Mouse (Mus musculus) adrenal gland, postnatal 14 days (tissue): ENCODE measurements around the gene Sap25. TPM values are rescaled to one million over a fixed set of nuclear protein-coding genes. Genes with fewer than 3 reads are reported as not detected.
A peak's percentile ranks its signal among the peaks of the same experiment; 100 is the strongest.

Source experiments
- DNase-seq: peaks from one replicate; pipeline ENCODE4 v3.0.0; 2021; ENCODE audit warnings: mixed read lengths
- total RNA-seq: library from RNA; stranded (reverse); gene quantifications from 2 replicates; pipeline ENCODE4 v1.2.3, GENCODE M21; 2021

The Sap25 gene
- total RNA-seq, 1 experiment from 2014 or later = 7.4 TPM

DNA sequence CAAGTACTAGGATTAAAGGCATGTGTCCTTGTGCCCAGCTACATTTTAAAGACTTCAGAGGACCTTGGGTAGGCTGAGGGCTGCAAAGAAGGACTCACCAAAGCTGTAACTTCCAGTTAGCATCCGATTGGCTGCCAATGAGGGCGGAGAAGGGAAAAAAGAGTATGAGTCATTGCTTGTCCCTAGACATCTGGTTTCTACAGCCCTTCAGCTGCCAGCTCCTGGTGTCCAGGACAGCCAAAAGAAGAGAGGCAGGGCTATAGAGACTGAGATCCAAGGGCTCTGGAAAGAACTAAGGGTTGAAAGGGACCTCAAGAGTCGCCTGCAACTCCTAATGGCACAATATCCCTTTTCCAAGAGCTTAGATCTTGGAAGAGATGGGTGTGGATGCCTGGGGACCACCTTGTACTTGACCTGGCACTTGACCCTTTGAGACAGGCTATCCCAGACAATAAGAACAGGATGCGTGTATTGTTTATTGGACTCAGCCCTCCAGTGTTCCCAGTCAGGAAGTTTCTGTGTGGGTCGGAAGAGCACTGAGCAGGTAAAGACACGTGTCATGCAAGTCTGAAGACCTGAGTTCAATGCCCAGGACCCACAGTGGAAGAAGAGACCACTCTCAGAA, 19.0 kb downstream of the Sap25 start:
- DNase-seq = peak; percentile 87

DNA sequence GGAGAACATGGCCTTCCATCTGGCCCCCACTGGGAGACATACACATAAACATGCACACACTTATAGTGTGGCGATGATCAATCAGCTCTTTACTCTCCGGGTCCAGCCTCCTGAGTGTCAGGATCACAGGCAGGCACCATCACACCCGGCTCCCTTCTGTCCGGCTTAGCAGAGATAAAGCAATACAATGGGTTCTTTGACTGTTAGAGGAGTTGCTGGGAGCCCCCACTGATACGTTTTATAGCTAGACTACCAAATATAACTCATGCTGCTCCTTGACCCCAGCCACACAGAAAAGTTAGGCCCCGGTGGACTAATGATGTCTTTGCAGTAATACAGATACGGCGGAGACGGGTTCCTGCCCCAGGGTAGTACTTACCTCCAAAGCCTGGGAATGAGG, 21.9 kb downstream of the Sap25 start:
- no peak for DNase-seq

DNA sequence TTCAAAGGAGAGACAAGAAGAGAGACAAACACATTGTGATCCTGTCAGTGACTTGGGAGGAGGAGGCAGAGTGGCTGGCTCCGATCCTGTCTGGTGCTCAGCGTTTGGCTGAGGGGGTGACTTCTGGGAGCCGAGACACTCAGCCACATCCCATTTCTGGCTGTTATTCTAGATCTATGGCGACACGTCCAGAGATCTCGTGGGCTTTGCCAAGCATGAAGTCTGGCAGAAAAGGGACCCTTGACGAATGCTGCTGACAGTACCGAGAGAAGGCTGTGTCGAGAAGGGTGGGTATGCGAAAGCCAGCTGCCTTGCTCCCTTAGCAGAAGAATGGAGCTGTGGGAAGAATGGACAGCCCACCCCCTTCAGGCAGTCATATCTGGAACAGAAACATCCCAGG, 27.8 kb downstream of the Sap25 start:
- no peak for DNase-seq

DNA sequence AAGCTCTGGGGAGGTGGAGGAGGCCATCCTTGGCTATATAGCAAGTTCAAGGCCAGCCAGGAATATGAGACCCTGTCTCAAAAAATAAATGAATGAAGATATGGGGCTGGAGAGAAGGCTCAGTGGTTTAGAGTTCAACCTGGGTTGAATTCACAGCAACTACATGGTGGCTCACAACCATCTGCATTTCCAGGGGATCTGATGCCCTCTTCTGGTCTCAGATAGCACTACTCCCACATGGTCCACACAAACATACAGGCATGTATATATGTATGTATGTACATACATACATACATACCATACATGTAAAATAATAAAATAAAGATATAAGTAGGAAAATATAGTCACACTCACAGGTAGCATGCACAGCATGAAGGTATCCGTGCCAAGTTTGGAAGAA, 29.1 kb downstream of the Sap25 start:
- DNase-seq = no peak

DNA sequence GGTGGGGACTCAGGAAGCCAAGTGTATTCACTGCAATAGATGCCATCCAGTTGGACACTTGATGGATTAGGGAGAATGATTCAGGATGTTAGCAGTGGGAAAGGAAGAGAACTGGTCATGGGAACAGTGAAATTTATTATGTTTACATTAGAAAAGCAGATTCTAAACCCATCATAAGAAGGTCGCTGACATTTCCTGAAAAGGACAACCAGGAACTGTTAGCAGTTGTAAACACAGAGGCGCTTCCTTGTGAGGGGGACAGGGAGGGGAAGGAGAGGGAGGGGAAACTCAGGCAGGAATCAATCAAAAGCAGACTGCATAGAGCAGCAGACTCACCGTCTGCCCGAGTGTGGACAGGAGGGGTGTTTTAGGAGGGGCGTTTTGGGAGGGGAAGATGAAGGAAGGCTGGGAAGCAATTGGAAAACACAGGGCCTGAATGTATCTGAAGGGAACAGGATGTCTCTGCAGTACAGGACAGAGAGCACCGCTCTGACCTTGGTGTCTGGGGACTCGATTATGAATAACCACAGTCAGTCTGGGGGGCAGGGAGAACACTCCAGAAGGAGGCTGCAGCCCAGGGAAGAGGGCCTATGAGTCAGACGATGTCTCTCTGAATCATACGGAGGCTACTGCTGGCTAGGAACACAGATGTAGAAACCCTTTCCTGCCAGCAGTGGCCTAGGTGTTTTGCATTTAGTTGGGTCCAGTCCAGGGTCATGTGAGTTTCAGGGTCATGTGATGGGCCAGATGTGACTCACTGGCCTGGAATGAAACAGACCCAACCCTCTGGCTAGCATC, 30.5 kb downstream of the Sap25 start:
- DNase-seq = peak; percentile 92

DNA sequence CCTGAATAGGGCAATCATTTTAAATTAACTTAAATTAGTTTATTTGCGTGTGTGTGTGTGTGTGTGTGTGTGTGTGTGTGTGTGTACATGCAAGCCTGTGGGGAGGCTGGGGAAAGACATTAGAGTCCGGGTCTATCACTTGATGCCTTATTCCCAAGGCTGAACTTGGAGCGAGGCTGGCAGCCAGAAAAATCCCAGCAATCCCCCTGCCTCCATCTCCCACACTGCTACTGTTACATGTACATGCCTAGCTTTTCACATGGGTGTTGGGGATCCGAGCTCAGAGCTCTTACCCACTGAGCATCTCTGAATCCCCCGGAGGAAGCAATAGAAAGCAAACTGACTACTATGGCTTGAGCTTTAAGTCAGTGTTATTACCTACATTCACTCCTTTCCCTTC, 31.2 kb downstream of the Sap25 start:
- no peak for DNase-seq

DNA sequence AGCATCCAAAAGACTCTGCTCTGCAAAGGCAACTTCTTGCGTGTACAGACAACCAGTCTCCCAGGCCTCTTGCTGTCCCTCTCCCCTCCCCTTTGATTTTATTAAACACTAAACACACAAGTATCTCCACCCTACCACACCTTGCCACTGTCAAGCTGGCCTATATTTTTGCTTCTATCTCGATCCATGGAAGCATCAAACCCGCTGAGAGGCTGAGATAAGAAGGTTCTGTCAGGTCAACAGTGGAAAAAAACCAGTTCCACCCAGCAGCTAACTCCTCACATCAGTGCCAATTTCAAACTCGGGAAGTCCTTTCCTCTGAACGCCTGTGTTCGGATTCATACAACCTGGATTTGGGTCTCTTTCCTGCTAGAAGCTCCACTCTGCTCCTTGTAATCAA, 31.9 kb downstream of the Sap25 start:
- no peak for DNase-seq

DNA sequence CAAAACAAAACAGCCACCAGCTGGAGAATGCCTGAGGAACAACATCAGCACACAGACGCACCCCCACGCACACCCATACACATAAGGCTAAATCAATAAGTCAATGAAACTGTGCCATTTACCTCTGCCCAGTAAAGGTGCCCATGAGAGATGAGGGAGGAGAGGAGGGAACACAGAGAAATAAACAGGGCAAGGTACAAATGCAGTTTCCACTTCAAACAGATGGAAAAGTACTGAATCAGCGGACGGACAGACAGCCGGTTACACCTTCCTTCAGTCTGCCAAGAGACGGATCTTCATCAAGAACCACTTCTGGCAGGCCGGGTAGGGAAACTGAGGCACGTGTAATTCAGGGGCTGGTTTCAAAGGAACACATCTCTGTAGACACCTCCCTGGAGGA, 33.7 kb downstream of the Sap25 start:
- no peak for DNase-seq

DNA sequence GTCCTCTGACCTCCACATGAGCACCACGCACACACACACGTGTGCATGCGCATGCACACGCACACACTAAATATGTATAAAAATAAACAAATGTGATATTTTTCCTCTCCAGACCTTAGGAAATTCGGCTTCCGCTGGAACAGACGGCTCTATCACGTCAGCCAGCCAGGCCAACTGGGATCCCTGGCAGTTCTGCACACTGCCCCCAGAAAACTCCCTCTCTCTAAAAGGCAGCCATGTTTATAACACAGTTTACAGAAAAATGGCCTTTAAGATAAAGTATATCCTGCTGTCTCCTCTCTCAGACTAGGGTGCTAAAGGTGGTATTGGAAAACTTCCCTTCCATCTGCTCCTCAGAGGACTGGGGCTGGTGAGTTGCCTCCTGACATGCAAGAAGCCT, 36.7 kb downstream of the Sap25 start:
- DNase-seq = no peak

DNA sequence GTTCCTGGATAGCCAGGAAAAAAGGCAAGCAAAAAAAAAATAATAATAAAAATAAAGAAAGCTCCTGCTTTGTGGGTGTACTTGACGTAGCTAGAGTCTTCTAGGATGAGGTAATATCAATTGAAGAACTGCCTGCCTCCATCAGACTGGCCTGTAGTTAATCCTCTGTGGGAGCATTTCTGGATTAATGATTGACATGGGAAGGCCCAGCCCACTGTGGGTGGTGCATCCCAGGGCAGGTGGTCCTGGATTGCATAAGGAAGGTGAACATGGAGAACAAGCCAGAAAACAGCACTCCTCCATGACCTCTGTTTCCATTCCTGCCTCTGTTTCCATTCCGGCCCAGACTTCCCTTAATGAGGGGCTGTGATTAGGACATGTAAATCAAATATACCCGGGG, 37.6 kb downstream of the Sap25 start:
- no peak for DNase-seq

DNA sequence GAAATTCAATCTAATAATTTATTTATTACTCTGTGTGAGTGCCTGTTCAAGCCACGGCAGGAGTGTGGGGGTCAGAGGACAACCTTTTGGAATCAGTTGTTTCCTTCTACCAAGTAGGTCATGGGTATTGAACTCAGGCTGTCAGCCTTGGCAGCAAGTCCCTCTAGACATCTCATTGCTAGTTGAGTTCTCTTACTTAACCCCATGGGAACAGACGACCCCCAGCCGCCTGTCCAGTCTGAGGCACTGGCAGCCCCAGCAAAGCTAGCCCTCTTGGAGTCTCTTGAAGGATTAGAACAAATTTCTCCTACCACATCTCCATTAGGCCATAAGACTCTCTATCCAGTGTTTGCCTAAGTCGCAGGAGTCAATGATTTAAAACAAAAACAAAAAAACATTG, 38.6 kb downstream of the Sap25 start:
- DNase-seq = no peak

DNA sequence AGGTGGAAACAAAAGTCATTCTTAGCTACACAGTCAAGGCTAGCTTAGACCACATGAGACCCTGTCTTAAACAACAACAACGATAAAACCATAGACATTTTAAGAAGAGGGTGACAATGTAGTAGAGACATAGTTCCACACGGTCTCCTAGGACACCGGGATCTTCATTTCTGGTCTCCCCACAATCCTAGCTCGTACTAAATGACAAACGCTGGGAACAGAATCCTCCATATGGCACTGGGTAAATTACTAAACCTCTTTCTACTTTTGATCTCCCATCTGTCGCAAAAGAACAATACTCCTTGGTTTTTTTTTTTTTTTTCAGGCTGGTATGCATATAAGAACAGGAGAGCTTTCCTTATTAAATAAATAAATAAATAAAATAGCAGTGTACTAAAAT, 41.4 kb downstream of the Sap25 start:
- no peak for DNase-seq

DNA sequence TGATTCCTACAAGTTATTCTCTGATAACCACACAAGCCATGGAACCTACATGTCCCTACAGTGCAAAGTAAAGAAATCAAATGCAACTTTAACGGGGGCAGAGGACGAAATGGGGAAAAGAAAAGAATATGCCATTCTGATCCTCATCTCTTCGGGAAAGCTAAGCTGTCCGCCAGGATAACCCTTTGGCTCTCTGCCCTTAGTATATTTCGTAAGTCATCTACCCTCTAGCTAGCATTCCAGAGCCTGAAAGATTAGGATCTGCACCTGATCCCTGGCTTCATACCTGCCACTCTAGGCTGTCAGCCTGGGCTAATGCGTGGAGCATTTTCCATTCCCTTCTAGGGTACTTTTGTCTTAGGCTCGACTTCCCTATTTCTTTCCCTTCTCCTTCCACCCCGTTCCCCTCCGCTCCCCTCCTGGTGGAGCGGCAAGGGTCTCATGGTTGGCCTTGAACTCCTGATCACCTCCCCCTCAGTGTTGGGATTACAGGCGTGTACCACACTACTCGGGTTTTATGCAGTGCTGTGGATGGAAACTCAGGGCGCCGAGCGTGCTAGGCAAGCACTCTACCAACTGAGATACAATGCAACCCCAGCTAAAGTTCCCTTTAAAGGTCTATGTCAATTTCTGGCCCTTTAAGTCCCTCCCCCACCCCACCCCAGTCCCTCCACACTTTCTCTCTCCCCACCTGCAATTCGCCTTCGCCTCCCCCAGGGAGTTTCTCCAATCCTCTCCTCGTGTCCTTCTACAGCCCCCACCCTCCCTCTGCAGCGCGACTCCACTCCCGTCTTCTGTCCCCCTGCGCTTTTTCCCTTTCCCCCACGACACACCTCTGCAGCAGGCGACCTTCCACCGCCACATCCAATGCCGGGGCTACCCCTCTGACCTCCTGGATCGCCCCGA, 42.5 kb downstream of the Sap25 start:
- DNase-seq = peak; percentile 36

DNA sequence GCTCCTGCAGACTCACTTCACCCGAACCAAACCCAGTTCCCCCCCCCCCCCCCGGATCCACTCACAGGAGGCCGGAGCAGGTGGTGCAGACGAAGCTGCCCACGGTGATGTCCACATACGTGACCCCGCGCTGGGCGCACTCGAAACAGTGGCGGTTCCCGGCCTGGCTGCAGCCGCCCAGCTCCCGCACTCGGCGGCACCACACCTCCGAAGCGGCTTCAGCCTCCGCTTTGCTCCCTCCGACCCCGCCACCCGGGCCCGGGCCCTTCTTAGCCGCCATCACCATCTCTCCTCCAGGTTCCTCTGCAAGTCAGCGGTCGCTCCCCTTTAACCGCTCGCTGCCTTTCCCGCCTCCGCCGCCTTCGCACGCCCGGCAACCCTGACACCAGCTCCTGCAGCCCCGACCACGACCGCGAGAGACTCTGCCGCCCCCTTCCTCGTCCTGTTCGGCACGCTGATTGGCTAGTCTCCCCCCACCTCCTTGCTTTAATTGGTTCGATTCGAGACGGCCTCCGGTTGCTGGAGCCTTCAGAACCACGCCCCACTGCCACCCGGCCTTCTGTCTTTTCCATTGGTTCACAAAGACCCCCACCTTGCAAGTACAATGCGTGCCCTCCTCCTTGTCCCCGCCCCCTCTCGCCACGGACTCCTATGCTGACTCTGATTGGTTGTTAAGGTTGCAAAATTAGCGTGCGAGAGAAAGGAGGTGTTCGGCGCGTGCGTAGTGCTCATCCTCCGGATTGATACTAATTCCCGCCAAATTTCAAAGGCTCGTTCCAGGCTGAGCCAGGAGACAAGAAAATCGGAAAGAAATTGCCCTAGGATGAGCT, 43.4 kb downstream of the Sap25 start, which contains the start of gene Agfg2:
Gene Agfg2, minus strand, starts transcription at position 433 of the 830 bp plus-strand sequence.
- peak; percentile 99 for DNase-seq

DNA sequence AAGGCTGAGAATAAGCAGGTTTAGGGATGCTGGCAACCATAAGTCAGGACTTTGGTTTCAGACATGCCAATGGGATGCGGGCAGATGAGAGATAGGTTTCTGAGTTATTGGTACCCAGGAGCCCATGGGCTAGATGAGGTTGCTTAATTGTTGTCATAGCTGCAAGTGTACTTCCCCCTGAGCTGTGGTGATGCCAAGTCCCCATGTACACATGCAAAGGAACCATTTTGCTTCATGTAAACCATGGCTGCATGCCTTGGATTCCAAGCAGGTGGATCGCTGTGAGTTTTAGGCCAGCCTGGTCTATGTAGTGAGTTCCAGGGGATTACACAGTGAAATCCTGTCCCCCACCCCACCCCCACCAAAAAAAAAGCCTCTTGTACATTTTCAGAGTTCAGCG, 44.5 kb downstream of the Sap25 start:
- DNase-seq = no peak

DNA sequence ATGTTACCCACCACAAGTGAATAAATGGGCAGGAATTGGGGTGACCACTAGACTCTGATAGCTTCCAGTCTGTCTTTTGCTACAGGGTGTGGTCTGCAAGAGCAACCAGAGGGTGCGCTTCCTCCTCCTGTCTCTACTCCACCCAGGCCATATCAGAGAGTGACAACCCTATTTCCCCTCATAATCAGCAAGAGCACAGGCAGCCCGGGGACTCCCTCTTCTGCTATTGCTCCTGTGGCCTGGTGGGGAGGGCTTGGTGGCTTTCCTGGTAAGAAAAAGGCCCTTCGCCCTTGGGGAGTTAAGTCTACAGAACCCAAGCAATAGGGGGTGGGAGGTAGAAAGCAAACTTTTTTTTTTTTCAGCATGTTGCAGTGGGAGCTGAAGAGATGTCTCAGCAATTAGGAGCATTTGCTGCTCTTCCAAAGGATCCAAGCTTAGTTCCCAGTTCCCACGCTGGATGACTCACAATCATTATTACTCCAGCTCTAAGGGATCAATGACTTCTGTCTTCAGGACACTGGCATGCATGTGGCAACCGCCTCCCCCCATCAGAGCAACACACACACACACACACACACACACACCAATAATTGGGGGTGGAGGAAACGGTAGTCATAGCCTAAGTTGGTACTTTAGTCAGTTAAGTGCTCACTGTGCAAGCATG, 45.1 kb downstream of the Sap25 start:
- DNase-seq = no peak

DNA sequence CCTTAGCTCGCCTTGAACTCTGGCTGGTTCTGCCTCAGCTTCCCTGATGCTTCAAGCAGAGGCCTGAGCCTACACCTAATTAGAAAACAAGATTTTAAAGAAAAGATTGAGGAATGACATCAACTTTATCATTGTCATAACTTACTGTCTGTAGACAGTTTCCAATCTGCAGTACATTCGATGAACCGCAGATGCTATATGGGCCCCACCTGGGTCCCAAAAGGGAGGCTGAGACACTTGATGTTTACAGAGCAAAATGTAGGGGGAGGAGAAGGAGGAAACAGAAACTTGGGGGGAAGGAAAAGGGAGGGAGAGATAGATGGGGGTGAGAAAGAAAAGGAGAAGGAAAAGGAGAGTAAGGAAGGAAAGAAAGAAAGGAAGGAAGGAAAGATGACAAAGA, 48.8 kb downstream of the Sap25 start:
- no peak for DNase-seq

DNA sequence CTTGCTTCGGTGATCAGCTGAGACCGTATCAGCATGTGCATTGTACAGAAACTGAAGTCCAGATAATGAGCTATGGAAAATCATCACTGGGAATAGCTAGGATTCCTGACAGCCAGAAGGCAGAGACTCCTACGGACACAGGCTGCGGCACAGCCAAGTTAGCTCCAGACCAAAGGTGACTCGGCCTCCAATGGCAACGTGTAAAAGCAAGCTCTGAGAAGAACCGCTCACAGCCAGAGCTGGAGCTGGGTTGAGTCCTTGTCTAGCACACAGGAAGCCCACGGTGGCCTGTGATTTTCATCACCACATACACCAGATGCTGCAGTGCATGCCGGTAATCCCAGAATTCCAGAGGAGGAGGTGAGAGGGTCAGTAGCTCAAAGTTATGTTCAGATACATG, 49.4 kb downstream of the Sap25 start:
- no peak for DNase-seq

DNA sequence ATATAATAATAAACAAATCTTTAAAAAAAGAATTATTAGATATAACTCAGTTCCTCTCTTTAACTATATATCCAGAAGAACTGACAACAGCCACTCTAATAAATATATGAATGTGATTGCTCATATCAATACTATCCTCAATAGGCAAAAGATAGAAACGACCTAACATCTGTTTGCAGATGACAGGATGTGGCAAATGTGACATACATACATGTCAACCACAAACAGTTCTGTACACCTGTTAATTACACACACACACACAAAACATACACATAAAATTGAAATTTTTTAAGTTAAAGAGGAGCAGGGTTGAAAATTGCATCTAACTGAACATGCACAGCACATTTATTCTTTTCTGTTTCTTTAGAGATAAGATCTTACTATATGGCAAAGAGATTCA, 50.7 kb downstream of the Sap25 start:
- DNase-seq = no peak
